Mouse (Mus musculus): Measurements from ENCODE around the gene Tmem183a.

DNA sequence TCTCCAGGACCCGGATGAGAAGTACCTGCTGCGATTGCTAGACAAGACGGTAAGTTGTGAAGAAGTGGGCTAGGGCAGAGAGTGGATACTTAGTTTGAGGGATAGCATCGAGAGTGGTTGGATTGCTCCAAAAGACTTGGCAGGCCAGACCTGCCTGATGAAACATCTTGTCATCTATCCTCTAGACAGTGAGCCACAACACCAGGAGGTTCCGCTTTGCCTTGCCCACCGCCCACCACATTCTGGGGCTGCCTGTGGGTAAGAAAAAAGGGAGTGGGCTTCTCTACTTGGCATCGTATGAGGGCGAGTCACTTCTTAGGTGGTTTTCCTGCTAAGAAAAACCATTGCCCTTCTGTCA lies 44.6 kb upstream of the Tmem183a start:
- TF ChIP-seq CTCF (IDR thresholded peaks at IDR 0.05; ENCODE audit: insufficient read depth, low read depth, low read length) (no peak), POLR2A (IDR thresholded peaks at IDR 0.05; ENCODE audit: insufficient read depth, low read depth, low read length) (no peak)
